Mouse (Mus musculus) heart, postnatal 10 days (tissue): ENCODE results near the gene Uqcc2. TPM values are rescaled to one million over a fixed set of nuclear protein-coding genes. Genes with fewer than 3 reads are reported as not detected.

Source experiments
- DNase-seq, 2 experiments: peaks; one replicate each; pipeline ENCODE4 v3.0.0; 2021
- intact Hi-C: fragments of 180-260 bp; cut with DNase I; formaldehyde crosslinking; loops from one replicate; pipeline ENCODE4 v1.15.1; 2025
- total RNA-seq, 2 experiments: library from RNA; stranded (reverse); gene quantifications; 2 replicates each; pipeline ENCODE4 v1.2.3; 2021

Gene Uqcc2
- total RNA-seq, 2 experiments from 2014 or later: 278 to 279 TPM

GRCm38 (mm10) chr17:27126974-27127373, 6.7 kb downstream of the Uqcc2 start:
- DNase-seq: no peak
- intact Hi-C loops: loop anchor here (5.0 kb wide), 1 partner anchor 55 kb away; no protein-coding TSS in a partner anchor

GRCm38 (mm10) chr17:27125669-27126202, 8.0 kb downstream of the Uqcc2 start:
- no peak for DNase-seq
- intact Hi-C loops: loop anchor here (2.0 to 5.0 kb wide), 2 partner anchors 53 to 93 kb away; no protein-coding TSS in a partner anchor

GRCm38 (mm10) chr17:27125185-27125584, 8.5 kb downstream of the Uqcc2 start:
- peak; percentile 73 to 85 for DNase-seq
- intact Hi-C loops: loop anchor here (2.0 to 5.0 kb wide), 2 partner anchors 53 to 92 kb away; no protein-coding TSS in a partner anchor

DNA sequence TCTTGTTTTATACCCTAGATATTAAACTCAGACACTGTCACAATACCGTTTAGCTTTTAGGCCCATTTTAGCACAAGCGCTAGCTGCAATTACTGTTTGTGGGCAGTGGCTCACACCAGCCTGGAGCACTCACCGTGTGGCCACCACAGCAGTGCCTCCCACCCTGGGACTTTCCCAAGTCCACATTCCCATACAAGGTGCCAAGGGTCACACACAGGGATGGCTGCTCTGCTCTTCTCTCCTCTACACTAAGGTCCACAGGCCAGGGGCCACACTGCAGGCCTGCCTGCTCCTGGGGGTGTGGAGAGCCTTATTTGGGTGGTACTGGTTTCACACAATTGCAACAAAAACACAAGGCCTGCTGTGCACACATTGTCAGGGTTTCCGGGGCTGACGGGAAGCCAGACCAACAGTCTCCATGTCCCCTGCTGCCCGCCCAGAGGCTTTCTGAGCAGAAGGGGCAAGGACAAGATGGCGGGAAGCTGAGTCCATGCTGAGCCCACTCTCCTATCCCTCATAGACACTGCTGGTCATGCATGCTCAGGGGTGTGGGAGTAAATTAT, 9.8 kb downstream of the Uqcc2 start:
- intact Hi-C loops: loop anchor here (2.0 kb wide), 1 partner anchor 91 kb away; no protein-coding TSS in a partner anchor
- DNase-seq: no peak

GRCm38 (mm10) chr17:27123103-27123502, 10.6 kb downstream of the Uqcc2 start:
- intact Hi-C loops: no loop called here
- DNase-seq: no peak

DNA sequence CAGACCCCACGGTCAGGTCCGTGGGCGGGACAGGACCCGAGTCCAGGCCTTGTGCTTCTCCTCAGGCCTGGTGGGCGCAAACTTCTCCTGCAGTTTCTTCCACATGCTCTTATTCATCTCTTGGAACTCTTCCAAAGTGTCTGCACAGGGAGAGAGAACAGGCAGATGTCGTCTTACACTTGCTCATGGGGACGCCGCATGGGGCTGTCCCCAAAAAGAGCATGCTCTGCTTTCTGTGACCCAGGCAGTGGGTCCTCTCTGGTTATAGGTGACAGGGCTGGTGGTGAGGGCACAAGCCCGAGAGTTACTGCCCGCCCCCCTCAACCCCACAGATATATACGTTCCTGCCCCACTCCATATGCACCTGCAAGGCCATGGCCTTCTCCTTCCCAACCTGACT, 11.0 kb downstream of the Uqcc2 start:
- intact Hi-C loops: no loop called here
- no peak for DNase-seq

DNA sequence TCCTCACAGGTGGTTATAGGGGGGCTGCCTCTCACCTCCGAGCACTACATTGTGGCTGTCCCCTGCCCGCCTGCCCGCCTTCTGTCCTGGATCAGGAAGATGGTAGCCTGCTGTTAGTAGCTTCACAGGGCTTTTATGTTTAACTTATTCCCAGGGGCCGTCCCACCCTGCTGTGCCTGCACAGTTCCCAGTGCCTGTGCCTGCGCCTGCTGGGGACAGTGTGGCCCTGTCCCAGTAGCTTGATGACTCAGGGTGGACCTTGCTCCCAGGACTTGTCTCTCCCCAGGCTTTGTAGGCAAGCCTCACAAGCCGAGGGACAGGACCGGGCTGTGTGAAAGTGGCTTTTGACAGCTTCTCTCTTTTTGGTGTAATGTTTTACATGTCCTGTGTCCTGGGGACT, 11.9 kb downstream of the Uqcc2 start:
- DNase-seq: no peak
- intact Hi-C loops: no loop called here

- DNase-seq: no peak
- intact Hi-C loops: no loop called here
Measured at GRCm38 (mm10) chr17:27121266-27121665, 12.4 kb downstream of the Uqcc2 start.

DNA sequence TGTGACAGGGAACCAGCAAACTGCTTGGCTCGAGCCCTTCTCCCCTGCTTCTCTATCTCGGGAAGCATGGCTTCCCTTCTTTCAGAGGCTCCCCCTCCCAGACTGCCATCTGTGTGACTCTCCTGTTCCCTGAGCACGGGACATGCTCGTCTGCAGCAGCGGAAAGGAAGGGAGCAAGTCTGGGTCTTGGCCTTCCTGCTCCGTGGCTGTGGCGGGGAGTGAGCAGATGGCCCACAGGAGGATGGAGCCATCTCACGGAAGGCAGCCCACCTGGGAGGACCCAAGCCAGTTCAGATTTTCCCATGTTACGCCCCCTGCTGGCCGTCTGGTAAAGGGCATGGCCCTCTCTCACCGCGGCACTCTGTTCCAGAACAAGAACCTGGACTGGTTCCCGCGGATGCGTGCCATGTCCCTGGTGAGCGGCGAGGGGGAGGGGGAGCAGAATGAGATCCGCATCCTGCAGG, 13.1 kb downstream of the Uqcc2 start:
- intact Hi-C loops: loop anchor here (1.0 kb wide), 1 partner anchor 87 kb away; no protein-coding TSS in a partner anchor
- peak; percentile 80 to 89 for DNase-seq

DNA sequence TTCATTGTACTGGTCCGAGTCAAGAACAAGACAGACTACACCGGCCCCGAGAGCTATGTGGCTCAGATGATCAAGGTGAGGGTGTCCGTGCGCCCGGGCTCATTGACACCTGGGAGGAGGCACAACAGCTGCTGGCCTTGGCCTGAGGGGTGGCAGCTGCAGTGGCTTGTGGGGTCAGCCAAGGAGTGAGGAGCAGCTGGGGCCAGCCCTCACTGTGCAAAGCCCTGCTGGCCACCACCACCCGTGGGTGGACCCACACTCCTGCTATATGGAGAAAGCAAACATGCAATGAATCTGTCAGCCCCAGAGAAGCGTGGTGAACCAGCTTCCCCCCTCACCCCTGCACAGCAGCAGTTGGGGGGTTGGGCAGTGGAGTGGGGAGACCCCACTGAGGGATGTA, 13.8 kb downstream of the Uqcc2 start:
- intact Hi-C loops: loop anchor here (1.0 kb wide), 1 partner anchor 87 kb away; no protein-coding TSS in a partner anchor

GRCm38 (mm10) chr17:27119540-27119895, 14.2 kb downstream of the Uqcc2 start:
- no peak for DNase-seq
- intact Hi-C loops: no loop called here

More for the DNA sequence above, 13.8 kb downstream of the Uqcc2 start:
- peak; percentile 50 to 51 for DNase-seq

- intact Hi-C loops: no loop called here
- DNase-seq: peak; percentile 63 to 66
Measured at GRCm38 (mm10) chr17:27118676-27119539, 14.8 kb downstream of the Uqcc2 start.

DNA sequence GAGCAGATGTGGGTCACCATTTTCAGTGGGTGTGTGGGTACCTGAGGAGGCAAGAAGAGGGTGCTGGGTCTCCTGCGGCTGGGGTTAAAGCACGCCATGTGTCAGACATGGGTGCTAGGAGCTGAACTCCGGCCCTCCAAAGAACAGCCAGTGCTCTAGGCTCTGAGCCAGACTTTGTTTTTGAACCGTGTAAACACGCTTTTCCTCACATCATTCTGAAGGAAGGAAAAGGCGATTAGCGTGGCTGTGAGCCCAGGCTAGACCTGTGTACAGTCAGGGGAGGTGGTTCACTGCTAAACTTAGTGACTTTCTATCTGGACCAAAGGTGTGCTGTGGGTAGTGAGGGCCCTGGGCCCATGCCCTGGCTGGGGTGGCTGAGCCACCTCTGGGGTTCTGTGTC, 23.6 kb downstream of the Uqcc2 start:
- intact Hi-C loops: no loop called here
- DNase-seq: no peak

DNA sequence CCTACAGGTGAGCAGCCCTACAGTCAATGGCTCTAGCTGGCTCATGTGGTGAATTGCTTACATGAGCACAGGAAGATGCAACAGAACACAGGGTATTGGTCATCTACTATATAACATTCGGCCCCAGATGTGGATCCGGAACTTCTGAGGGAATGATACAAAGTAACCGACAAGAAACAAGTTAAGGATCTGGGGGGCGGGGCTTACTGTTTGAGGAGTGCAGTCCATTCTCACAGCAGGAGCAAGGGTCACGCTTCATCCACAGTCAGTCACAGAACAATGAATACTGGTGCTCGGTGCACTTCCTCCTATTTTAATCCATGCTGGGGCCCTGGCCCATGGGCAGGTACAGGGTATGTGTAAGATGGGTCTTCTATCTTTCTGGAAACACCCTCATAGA, 25.8 kb downstream of the Uqcc2 start:
- intact Hi-C loops: no loop called here
- no peak for DNase-seq

- no peak for DNase-seq
- intact Hi-C loops: no loop called here
Measured at GRCm38 (mm10) chr17:27106745-27107144, 27.0 kb downstream of the Uqcc2 start.

DNA sequence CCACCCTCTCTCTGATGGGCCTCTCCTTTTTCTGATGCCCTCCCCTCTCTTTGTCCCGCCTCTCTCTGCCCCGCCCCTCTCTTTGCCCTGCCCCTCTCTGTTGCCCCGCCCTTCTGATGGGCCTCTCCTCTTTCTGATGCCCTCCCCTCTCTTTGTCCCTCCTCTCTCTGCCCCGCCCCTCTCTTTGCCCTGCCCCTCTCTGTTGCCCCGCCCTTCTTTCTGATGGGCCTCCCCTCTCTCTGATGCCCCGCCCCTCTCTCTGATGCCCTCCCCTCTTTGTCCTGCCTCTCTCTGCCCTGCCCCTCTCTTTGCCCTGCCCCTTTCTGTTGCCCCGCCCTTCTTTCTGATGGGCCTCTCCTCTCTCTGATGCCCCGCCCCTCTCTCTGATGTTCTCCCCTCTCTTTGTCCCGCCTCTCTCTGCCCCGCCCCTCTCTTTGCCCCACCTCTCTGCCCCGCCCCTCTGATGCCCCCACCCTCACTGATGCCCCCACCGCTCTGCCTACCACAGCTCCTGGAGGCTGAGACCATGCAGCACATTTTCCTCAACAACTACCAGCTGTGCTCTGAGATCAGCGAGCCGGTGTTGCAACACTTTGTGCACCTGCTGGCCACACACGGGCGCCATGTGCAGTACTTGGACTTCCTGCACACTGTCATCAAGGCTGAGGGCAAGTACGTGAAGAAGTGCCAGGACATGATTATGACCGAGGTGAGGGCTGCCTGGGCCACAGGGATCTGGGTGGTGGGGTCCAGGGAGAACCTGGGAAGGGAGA, 27.8 kb downstream of the Uqcc2 start:
- intact Hi-C loops: no loop called here
- DNase-seq: no peak

GRCm38 (mm10) chr17:27101675-27102074, 32.0 kb downstream of the Uqcc2 start:
- no peak for DNase-seq
- intact Hi-C loops: no loop called here

DNA sequence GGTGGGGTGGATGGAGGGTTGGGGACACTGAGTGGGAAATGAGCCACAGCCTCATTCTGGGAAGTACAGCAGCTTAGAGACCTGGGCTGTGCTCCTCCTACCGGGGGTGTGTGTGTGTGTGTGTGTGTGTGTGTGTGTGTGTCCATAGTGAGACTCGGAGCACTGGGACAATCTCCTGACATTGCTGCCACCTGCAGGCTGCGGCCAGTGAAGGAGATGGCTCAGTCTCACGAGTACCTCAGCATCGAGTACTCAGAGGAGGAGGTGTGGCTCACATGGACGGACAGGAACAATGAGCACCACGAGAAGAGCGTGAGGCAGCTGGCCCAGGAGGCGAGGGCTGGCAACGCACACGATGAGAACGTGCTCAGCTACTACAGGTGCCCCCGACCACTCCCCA, 38.0 kb downstream of the Uqcc2 start:
- peak; percentile 38 to 53 for DNase-seq
- intact Hi-C loops: no loop called here

GRCm38 (mm10) chr17:27090068-27090467, 43.6 kb downstream of the Uqcc2 start:
- intact Hi-C loops: no loop called here
- no peak for DNase-seq

GRCm38 (mm10) chr17:27087426-27087825, 46.3 kb downstream of the Uqcc2 start:
- intact Hi-C loops: no loop called here

DNA sequence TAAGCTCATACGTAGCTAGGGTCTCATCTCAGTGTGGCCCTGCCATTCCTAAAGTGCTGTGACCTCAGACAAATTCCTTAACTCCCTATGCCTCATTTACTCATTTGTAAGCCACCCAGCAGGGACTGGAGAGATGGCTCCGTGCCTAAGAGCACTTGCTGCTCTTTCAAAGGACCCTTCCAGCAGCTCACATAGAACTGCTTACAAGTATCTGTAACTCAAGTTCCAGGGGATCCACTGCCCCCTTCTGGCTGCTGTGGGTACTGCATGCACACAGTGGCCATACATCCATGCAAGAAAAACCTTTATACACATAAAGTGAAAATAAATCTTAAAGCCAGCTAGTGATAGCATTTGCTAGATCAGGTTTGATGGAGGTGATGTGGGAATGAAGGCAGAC, 48.0 kb downstream of the Uqcc2 start:
- DNase-seq: peak; percentile 35 to 64
- intact Hi-C loops: loop anchor here (1.0 kb wide), 1 partner anchor 52 kb away; no protein-coding TSS in a partner anchor

More at GRCm38 (mm10) chr17:27087426-27087825, 46.3 kb downstream of the Uqcc2 start:
- DNase-seq: peak in 1 of 2 experiments; percentile 23
